Mouse (Mus musculus): ENCODE measurements around the gene Itm2a. TPM values are rescaled to one million over a fixed set of nuclear protein-coding genes. Genes with fewer than 3 reads are reported as not detected.

The Itm2a gene
- total RNA-seq (2022), result 1 to 10 TPM; 1.4 to 3.1 (median 2.2) TPM

GRCm38 (mm10) chrX:107402915-107403912 lies at the start of gene Itm2a:
Gene Itm2a, minus strand, starts transcription at chrX:107403376.
- DNase-seq, result no peak

GRCm38 (mm10) chrX:107435887-107436286 lies 32.7 kb upstream of the Itm2a start:
- no peak for DNase-seq

- DNase-seq, result no peak
These were observed 18.1 kb upstream of the Itm2a start for GRCm38 (mm10) chrX:107421304-107421703.

- no peak for DNase-seq
These were observed 14.2 kb upstream of the Itm2a start for GRCm38 (mm10) chrX:107417345-107417744.

- no peak for DNase-seq
These were observed 12.8 kb upstream of the Itm2a start for GRCm38 (mm10) chrX:107415999-107416398.

- DNase-seq, result no peak
These were observed 695 bp downstream of the Itm2a start for GRCm38 (mm10) chrX:107402481-107402880.

GRCm38 (mm10) chrX:107399087-107399486 lies 4.1 kb downstream of the Itm2a start:
- DNase-seq, result no peak

- no peak for DNase-seq
These were observed 9.9 kb downstream of the Itm2a start for GRCm38 (mm10) chrX:107393256-107393655.

GRCm38 (mm10) chrX:107375329-107375728 lies 27.8 kb downstream of the Itm2a start:
- DNase-seq, result no peak

Other genes with a start within 250 kb of the Itm2a start
- under 1 TPM in 2 of 4 experiments, not detected in 2; 0.22 to 0.24 TPM for gene Gpr174, start 147.5 kb downstream of the Itm2a start, total RNA-seq (2022)

Data from adrenal gland, adult 8-10 months (tissue).